Mouse (Mus musculus): ENCODE data around the gene Adora3. TPM values are rescaled to one million over a fixed set of nuclear protein-coding genes. Genes with fewer than 3 reads are reported as not detected.

The Adora3 gene
- 0.21 and 0.35 TPM in 2 replicates for polyA plus RNA-seq (2021; fragmentation: Nextera tagmentation)
- long read RNA-seq, experiment 1, partial matches to known transcripts = 0 of 1 reads
- long read RNA-seq, experiment 1, other reads (novel, unspliced or antisense) = 0 of 1 reads
- long read RNA-seq, experiment 2, partial matches to known transcripts = 0 of 5 reads
- long read RNA-seq, experiment 2, other reads (novel, unspliced or antisense) = 0 of 5 reads

DNA sequence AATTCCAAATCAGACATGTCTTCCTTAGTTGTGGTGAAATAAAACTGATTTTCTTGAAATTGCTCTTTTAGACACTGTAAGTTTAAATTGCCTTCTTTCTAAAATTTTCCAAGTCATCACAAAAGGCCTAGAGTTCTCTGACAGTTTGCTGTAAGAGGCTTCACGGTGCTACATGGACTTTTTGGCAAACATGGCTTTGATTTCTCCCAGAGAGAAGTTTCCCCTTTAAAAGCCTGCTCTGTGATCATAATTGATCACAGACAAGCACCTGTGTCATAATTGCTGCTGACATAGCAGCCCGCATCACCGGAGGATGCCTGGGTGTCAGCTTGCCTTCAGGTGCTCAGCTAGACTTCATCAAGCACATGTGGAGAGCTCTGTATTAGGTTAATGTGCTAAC lies at the start of gene Adora3, which contains the start of gene Tmigd3:
Adora3 (plus strand) TSS at position 301 of the 400 bp plus-strand sequence.
Tmigd3 (plus strand) TSS at position 346 of the 400 bp plus-strand sequence.

DNA sequence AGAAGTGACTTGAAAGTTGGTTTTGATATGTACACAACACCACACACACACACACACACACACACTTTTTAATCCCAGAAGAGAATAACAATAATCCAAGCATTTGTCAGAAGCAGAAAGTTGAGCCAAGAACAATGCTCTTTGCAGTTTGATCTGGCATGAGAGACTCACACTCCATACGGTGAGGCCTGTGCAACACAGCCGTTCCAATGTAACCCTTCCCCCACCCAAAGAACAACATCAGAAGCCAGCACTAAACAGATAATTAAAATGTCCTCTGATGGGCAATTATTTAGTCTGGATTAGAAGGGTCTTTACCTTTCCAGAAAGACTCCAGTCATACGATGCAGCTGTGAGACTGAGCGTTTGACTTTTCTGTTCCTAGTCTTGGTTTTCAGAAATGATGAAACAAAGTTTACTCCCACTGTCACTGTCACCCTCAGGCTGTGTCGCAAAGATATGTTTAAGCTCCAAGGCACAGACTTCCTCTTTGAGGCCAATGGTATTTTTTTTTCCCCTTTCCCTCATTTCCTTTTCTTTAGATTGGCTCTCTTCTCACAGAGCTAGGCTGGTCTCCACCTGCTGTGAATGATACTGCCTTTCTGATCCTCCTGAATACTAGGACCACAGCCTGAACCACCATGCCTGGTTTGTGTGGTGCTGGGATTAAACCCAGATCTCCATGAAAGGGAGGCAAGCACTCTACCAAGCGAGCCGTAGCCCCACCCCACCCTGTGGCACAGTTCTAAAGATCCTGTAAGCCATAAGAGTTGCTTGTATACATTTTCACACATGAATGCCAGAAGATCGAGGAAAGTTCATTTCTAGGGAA lies 61.8 kb downstream of the Adora3 start, which contains the start of gene I830077J02Rik:
I830077J02Rik (minus strand) TSS at position 425 of the 832 bp plus-strand sequence.

Other genes starting within 250 kb of the Adora3 start
- gene Ddx20, start 183.3 kb upstream of the Adora3 start, polyA plus RNA-seq (2021; fragmentation: Nextera tagmentation) = 8.2 and 8.3 TPM in 2 replicates
- 8.1 and 9.7 TPM in 2 replicates for gene Inka2, start 166.3 kb upstream of the Adora3 start, polyA plus RNA-seq (2021; fragmentation: Nextera tagmentation)
- 38.7 and 40.4 TPM in 2 replicates for gene Rap1a, start 69.5 kb upstream of the Adora3 start, polyA plus RNA-seq (2021; fragmentation: Nextera tagmentation)
- gene Tmigd3, start within 50 bp of the Adora3 start, polyA plus RNA-seq (2021; fragmentation: Nextera tagmentation) = 0.59 and 0.72 TPM in 2 replicates
- 0.59 TPM in 2 replicates for gene I830077J02Rik, start 61.8 kb downstream of the Adora3 start, polyA plus RNA-seq (2021; fragmentation: Nextera tagmentation)
- gene Wdr77, start 88.5 kb downstream of the Adora3 start, polyA plus RNA-seq (2021; fragmentation: Nextera tagmentation) = 31.0 and 35.2 TPM in 2 replicates
- gene Atp5f1, start 89.2 kb downstream of the Adora3 start, polyA plus RNA-seq (2021; fragmentation: Nextera tagmentation) = 550 and 572 TPM in 2 replicates
- gene Ovgp1, start 102.9 kb downstream of the Adora3 start, polyA plus RNA-seq (2021; fragmentation: Nextera tagmentation) = not detected in 2 replicates
- 3.3 and 10.9 TPM in 2 replicates for gene Pifo, start 143.8 kb downstream of the Adora3 start, polyA plus RNA-seq (2021; fragmentation: Nextera tagmentation)
- gene Chil5, start 162.0 kb downstream of the Adora3 start, polyA plus RNA-seq (2021; fragmentation: Nextera tagmentation) = 0.33 TPM in 1 of 2 replicates, not detected in the other
- gene Chia1, start 242.4 kb downstream of the Adora3 start, polyA plus RNA-seq (2021; fragmentation: Nextera tagmentation) = 0.99 and 1.7 TPM in 2 replicates